Mouse (Mus musculus): ENCODE measurements around the gene Tff1.

The Tff1 gene

DNA sequence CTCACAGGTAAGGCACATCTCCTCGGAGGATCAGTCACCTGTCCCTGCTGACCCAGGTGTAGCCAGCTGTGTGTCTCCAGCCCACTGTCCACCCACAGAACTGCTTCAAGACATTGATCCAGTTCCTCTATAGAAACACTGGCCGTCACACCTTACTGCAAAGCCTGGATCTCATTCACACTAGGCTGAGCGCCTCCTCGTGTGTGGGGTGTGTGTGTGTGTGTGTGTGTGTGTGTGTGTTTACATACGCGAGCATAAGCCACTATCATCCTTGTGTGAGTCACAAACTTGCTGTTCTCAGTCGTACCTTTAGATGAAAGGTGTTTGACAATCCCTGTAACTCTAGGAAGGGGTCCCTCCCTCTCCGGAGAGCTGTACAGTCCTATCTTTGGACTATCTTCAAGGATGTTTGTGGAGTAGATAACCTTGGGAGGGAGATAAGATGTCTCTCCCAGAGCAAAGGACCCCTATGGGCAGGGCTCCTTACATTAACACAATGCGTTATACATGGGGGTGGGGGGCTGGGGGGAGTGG is 12.0 kb downstream of the Tff1 start:
- DNase-seq (ENCODE audit: low spot score in 2 of 2): no peak

DNA sequence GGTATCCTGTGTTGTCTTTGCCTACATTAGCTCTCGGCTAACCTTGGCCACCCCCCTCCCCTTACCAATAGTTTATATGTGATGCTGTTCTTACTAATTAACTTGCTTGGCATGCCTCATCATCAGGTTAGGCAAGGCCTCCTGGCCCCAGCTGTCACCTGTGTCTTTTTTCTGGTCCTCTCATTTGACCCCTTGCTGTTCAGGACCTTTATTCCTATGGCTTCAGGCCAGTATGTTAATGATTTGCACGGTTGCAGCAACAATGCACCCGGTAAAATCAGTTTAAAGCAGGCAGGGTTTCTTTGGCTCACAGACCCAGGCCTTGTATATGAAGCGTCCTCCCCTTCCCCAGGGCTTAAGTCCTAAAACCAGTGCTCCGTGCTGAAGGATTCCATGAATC is 12.6 kb downstream of the Tff1 start:
- no peak for DNase-seq (ENCODE audit: low spot score in 2 of 2)

DNA sequence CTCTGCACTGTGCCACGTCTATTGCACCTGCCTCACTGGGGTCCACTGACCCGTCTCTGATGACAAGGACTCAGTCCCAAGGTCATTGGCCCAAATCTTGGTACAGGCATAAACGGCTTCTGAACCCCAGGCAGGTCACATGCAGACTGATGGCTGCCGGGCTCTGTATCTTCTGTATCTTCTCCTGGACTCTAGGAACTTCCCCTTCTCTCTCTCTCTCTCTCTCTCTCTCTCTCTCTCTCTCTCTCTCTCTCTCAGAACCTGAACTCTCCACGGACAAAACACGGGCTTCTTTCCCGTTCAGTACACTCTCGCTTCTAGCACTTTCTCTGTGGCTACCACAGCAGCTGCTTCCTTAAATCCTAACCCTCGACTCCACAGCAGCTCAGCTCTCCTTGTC is 19.1 kb downstream of the Tff1 start:
- no peak for DNase-seq (ENCODE audit: low spot score in 2 of 2)

DNA sequence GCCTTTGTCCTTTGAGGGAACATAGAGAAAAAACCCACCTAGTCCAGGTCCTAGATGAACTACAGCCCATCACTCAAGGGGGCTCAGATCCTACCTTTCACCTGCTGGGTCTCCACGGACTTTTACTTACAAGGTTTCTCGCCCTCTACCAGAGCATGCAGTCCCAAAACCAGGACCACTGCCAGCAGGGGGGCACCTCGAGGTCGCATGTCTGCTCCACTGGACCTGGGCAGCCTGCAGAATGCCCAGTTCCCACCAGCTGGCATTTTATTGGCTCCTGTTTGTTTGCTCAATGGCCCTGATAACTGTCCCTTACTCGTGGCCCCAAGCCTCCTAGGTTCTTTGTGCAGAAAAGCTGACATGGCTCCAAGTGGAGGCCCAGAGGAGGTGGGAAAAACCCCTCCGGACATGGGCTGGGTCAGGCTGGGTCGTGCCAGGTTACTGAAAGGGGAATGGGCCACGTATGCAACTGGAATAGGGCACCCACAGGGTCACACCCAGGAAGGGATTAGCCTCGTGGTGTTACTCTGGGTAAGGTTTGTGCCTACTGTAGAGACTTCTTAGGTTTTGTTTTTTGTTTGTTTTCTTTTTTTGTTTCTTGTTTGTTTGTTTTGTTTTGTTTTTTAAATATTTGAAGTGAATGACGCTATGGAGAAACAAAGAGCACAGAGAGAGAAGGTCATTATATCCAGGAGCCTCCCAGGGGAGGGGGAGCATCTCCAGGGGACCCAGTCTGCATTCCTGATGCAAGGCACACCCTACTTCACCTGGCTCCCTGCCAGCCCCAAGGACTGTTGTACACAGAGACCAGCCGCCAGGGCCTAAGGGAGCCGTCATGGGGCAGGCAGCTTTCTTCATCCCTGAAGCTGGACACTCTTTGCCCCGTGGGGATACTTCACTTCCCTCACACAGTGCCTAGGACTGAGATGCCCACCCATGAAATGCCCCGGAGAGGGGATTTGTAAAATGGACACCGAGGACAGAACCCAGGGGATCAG is 20.7 kb downstream of the Tff1 start, which contains the start of gene Tff2:
Gene Tff2 (minus strand): TSS at position 243 of the 998 bp plus-strand sequence.
- no peak for DNase-seq (ENCODE audit: low spot score in 2 of 2)

DNA sequence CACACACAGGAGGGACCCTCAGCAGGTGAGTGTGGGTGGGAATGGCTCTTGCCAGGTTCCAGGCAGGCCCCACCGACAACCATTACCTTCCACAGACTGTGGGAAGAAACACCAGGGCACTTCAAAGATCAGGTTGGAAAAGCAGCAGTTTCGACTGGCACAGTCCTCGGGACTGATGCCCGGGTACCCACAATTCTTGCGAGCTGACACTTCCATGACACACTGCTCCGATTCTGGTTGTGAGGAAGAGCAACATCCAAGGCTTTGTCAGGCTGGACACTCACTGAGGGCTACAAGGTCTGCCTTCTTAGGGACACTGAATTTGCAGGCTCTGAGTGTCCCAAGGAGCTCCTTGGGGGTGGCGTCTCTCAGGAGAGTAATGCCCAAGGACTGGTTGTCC is 23.0 kb downstream of the Tff1 start:
- DNase-seq (ENCODE audit: low spot score in 2 of 2): no peak

DNA sequence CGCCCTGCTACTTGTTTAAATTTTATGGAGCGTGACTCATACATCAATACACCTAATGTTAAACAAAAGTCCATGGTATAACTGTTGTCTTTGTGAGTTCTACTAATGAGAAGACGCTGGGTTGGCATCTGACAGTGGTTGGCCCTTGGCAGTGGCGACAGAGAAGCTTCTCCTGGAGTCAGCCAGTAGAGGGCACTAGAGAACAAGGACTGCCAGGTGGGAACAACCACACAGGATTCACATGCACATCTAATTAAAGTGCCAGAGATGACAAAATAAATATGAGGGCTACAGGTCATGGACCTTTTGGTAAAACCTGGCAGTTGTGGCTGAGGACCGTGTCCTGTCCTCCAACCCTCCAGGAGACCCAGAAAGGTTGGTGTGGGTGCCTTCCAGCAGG is 26.7 kb downstream of the Tff1 start:
- peak in 1 of 2 experiments; percentile 73 for DNase-seq (ENCODE audit: low spot score in 2 of 2)

DNA sequence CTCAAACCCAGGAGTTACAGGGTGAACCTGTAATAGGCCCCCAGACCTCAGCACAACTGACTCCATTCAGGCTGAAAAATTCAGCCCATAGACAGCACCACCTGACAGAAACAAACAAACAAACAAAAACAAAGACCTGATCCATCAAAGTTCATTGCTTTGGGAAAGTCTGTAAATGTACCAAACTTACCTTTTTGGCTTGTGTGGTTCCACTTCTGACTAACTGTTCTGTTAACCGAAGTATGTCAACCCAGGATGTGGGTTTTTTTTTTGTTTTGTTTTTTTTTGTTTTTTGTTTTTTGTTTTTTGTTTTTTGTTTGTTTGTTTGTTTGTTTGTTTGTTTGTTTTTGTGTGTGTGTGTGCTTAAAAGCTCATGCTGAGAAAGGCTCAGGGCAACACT is 28.3 kb downstream of the Tff1 start:
- DNase-seq (ENCODE audit: low spot score in 2 of 2): no peak

DNA sequence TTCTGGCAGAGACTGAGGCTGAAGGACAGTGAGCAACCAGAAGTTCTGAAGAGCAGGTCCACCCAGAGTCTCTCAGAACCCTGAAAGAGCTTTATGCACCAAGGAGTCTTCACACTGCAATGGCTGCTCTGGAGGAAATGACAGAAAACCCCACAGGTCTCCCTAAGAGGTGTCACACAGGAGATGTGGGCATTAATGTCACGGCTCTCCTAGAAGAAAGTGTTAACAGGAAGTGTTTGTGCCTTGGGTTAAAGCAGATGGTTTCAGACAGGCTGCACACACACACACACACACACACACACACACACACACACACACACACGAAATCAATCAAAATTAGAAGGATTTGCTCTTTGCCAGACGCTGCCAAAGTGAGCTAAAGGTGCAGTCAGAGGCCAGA is 28.8 kb downstream of the Tff1 start:
- no peak for DNase-seq (ENCODE audit: low spot score in 2 of 2)

DNA sequence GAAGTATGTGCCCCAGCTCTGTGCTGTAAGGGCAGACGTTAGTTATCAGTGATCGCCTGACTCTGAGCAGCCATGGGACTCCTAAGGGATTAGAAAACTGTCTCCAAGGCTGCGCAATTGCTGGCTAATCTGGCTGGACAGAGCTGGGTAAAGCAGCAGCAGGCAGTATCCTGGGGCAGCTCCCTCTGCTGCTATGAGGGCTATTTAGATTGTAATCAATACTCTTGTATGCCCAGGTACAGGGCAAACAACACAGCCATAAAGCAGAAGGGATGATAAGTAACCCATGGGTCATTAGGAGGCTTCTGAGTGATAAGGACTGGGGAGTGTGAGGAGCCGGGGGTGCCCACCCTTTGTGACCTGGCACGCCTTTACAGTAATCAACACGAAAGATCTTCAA is 30.2 kb downstream of the Tff1 start:
- no peak for DNase-seq (ENCODE audit: low spot score in 2 of 2)

DNA sequence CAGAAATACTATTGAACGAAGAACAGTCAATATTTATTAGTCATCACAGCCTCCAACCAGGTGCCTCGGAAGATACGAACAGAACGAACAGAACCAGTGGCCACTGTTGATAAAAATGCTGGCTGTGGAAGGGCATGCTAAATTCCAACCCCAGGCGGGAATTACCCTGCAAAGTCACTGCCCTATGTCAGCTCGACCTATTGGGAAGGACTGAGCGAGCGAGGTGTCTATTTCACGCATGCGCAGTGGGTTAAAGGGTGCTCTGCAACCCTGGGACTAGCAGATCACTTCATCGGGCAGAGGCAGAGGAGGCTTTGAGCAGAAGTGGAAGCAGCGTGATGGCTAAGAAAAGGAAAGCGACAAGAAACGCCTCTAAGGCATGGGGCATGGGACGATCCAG is 31.3 kb downstream of the Tff1 start:
- no peak for DNase-seq (ENCODE audit: low spot score in 2 of 2)

DNA sequence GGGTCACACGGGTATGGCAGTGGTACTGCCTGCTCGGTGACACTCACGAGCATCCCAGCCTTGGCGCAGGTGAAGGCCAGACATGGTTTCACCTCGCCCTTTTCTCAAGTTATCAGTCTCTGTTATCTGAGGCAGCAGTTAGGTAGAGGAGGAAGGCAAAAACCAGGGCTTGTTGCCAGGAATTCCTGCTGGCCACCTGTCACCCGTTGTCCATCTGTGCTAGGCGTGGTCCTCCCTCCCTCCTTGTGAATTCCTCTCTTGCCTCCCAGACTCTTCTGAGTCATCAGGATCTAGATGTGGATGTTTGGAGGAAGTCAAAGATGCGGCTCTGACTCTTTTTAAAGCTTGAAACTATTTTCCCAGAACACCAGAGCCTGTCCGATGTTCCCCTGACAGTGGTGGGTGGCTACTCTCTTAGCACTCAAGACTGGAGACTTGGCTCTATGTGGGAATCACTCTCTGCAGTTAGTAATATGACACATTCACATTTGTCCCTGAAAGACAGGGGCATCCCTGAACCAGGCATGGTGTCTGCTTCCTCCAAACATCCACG is 33.7 kb downstream of the Tff1 start:
- DNase-seq (ENCODE audit: low spot score in 2 of 2): no peak

DNA sequence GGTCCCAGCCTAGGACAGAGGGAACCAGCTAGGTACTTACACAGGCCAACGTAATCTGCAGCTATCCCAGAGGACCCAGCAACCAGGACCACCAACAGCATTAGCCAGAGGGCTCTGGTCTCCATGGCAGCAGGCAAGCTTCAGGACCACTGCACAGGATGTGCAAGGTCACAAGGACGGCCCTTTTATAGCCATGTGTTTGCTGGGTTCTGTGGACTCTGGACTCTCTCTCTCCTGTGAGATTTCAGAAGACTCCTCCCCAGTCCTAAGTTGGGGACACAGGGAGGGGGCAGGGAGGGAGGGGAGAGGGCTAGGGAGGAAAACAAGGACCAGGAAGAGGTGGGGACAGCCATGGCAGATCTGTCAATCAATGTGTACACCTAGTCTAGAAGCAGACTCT is 35.6 kb downstream of the Tff1 start, which contains the start of gene Tff3:
Gene Tff3 (minus strand): TSS at position 195 of the 400 bp plus-strand sequence.
- DNase-seq (ENCODE audit: low spot score in 2 of 2): no peak

DNA sequence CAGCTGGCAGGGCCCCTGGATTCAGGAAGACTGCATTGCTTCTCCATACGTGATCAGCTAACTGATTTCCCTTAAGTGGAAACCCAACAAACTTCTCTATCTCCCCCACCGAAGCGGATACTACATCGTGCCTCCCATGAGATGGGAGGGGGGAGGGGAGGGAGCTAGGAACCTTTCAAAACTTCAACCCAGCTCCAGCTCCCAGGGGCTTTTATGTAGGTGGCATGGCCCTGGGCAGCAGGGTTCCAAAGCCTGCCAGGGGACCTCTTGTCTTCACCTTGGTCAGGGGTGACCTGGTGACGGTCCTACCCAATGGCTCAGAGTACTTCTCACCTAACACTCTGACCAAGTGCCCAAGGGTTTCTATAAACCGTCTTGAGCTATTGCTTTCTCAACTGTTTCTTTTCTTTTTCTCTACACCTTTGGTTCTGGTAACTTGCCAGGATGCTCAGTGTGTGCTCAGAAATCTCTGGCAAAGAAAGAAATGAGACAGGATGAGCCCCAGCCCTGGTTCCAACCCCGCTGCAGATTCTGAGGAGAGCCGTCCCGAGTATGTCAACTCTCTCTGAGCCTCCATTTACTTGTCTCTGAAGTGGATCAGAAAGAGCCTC is 36.3 kb downstream of the Tff1 start:
- no peak for DNase-seq (ENCODE audit: low spot score in 2 of 2)

DNA sequence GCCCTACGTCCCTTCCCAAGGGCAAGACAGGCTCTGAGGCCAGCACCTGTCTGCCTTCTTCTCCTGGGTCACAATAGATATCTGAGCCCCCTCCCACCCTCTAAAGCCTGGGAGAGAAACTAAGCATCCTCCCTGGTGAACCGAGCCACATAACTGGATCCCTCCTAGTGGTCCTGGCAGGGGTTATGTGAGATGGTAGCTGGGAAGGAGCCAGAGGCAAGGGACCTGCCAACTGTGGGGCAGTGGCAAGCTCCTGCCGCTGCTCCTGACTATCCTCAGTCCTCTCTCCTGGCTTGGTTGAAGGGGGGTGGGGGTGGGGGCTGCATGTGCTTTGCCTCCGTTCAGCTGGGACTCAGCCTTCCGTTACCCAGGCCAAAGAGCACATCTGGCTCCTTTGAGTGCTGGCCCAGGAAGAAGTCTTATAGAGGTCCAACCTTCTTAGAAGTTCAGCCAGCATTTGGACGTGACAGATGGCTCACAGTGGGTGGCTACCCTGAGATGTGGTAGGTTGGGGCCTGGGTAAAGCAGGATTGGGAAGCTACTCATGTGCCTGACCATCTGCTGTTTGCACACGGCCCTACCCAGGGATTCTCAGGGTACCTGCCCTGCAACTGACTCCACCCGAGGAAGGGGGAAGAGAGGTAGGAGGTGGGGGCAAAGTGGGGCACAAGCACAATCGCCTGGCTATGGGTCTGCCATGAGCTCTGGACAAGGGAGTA is 39.4 kb downstream of the Tff1 start:
- DNase-seq (ENCODE audit: low spot score in 2 of 2): no peak

DNA sequence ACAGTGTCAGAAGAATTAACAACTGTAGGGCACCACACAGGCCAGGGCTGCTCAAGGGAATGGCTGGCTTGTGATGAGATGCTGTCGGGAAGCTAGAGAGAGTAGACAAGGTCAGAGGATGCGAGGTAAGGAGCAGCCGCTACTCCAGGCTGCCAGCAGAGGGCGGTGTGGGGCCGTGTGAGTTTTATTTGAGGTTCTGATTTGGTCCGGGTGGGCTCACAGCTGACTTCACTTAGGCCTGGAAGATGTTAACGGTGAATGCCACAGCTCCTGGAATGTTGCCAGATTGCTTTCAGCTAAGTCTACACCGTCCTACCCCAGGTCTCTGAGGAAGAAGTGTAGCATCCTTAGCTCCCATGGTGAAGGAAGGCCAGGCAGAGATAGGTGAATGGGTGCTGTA is 43.1 kb downstream of the Tff1 start:
- peak; percentile 39 to 63 for DNase-seq (ENCODE audit: low spot score in 2 of 2)

DNA sequence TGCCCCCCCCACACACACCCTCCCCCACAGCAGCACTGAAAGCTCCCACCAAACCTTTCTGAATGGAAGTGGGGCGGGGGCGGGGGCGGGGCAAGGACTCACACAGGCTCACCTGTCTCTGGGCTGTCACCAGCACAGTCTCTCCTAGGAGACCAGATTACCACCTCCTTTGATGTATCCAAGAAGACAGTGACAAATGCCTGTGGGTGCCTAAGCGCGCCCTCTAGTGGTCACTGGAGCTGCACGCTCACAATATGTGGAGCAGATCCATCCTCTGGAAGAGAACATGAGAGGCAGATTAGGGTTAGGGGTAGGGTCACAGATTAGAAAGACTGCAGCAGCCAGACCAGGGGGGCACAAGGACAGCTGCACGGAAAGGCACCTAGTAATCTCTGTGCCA is 45.6 kb downstream of the Tff1 start:
- DNase-seq (ENCODE audit: low spot score in 2 of 2): peak; percentile 82 to 88

DNA sequence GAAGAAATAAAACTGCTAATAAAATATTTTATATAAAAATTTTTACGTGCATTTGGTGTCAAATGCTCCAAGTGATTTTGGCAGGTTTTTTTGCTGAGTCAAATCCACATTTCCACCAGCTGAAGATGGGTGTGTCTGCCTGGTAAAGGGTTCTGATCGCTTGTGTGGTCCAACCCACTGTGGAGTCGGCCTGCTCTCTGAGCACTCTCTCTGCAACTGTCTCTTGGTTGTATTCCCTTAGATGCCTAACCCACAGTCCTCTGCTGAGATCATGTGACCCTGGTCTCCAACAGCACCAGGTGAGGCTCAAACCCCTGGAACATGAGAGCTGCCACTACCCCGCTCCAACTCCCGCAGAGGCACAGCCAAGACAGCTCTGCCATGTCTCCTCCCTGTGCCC is 47.1 kb downstream of the Tff1 start:
- DNase-seq (ENCODE audit: low spot score in 2 of 2): no peak

DNA sequence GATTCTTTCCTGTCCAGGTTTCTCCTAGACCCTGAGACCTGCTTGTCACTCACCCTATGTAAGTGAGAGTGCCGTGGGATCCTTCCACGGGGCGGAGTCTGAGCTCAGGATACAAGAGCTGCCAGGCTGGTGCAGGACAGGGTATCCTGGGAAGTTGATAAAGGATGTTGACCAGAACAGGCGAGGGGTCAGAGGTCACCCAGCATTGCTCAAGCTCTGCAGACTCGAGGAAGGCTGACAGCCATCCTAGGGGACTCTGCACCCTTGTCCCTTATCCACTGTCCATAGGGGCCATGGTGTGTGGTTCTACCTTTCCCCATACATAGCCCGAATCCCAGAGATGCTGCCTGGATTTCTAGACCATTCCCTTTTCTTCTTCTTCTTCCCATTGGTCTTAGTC is 49.0 kb downstream of the Tff1 start:
- no peak for DNase-seq (ENCODE audit: low spot score in 2 of 2)

DNA sequence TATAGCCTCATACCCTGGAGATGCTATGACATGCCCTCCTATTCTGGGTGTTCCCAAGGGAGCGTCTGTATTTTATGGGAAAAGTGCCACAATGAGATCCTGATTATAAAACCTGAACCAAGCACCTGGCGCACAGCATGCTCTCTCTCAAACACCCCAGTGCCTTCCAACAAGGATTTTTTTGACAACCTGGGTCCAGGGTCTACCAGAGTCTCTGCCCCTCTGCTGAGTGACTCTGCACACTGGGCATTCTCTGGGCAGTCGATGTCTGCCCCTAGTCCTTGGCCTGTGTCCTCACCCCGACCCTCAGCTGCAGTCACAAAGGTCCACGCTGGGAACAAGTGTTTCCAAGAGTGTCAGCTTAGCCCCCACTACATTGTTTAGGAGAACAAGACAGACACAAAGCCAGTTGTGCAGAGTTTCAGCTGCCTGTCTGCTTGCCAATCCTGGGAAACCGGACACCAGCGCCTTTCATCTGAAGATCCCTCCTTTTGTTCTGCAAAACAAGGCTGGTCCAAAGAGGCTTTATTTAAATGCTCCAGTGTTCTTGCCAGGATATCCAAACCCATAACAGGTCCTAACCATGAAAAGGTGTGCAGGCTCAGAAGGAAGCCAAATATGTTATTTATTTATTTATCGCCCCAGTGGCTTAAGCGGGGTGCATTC is 51.8 kb downstream of the Tff1 start:
- DNase-seq (ENCODE audit: low spot score in 2 of 2): no peak

Data from right cerebral cortex, postnatal 10 days (tissue).